Mouse (Mus musculus) G1E (cell line): ENCODE data around the gene Tbc1d10b.

Source experiments
- CTCF ChIP-seq: IDR thresholded peaks from 2 replicates; pipeline ENCODE4 v1.5.1; 2012; ENCODE audit warnings: low read depth, low read length, inconsistent platforms, mixed read lengths
- GATA1 ChIP-seq: IDR thresholded peaks from 2 replicates; pipeline ENCODE4 v1.6.1; 2012; ENCODE audit warnings: borderline replicate concordance, low read length, inconsistent platforms, mixed read lengths
- POLR2AphosphoS5 ChIP-seq: IDR thresholded peaks from 2 replicates; pipeline ENCODE4 v1.6.1; 2012; ENCODE audit warnings: low read depth, low read length, inconsistent platforms; ENCODE audit not compliant: insufficient replicate concordance
- TAL1 ChIP-seq: conservative IDR thresholded peaks from 2 replicates; pipeline ENCODE4 v1.6.1; 2012; ENCODE audit warnings: low read depth, low read length, inconsistent platforms, mixed read lengths

DNA sequence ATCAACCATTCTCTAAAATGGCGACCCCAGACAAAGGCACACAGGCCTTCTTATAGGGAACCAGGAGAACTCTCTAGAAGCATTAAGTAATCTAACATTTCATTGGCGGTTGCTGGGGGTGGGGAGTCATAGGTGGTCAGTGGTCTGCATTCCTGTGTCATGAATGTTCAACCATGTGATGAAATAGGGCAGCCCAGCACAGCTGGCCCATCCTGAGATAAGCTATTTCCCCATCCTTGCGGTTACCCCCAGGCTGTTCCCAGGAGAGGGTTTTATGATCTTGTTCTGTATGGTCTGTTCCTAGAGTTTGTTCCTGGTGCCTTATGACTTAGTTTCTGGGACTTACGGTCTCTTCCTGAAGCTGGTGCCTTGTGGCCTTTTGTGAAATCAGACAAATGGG is 50.7 kb downstream of the Tbc1d10b start:
- TF ChIP-seq CTCF, result no peak
- no peak for TF ChIP-seq POLR2AphosphoS5
- TF ChIP-seq GATA1, result no peak
- TF ChIP-seq TAL1, result no peak
